Mouse (Mus musculus) Muller cell, postnatal 12 days (primary cell): Measurements from ENCODE around the gene A2m.
A peak's percentile ranks its signal among the peaks of the same experiment; 100 is the strongest.

Source experiments
- DNase-seq: peaks from one replicate; pipeline ENCODE4 v3.0.0-alpha.2; 2015; ENCODE audit errors: inconsistent ontology term

Gene A2m

DNA sequence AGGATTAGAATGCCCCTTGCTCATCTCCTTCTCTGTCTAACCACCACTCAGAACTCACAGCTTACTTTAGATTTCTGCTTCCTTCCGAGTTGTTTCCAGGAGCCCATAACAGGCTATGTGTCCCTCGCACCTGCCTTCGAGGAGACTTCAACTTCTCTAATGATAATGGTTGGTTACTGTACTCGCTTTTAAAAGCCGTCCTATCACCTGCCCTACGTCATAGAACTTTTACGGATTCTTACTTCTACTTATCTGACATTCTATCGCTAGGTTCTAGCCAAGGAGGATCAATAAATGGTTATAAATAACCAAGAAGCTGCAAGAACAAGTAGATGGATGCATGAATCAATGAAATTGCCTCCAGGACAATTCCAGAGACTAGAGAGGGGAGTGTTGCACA, at the start of gene A2m:
Gene A2m (plus strand): TSS at position 301 of the 400 bp plus-strand sequence.
- DNase-seq: no peak

DNA sequence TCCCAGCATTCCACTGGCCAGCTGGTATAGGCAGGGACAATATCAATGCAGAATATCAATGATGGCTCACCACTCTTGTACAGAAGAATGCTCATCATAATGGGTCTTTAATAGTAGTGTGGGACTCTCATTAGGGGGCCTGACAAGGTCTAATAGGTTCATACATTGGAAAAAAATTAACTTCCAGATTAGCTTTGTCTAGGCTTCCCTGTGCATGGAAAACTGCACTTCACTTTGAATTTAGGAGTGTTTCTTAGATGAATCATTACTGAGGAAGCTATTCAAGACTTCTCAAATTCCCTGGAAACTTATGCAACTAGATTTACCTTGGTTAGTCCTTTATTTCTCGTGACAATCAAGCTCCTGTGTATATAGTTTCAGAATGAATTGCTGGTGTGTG, 45.0 kb upstream of the A2m start:
- DNase-seq: peak; percentile 90

DNA sequence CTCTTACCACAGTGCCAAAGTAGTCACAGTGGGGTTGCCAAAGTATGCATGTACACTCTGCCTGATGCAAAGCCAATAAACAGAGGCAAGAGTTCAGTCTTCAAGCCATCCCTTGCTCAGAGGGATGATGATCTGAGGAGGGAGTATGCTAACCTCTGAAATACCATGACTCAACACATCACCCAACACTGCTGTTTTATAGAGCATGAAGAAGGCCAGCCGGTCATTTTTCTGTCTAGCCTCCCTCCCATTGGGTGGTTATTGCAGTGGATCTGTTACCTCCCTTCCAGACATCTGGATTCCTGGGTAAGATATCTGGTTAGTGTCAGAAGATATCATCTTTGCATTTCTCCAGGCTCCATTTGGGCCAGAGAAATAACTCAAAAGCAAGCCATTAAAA, 34.2 kb upstream of the A2m start:
- DNase-seq: no peak

DNA sequence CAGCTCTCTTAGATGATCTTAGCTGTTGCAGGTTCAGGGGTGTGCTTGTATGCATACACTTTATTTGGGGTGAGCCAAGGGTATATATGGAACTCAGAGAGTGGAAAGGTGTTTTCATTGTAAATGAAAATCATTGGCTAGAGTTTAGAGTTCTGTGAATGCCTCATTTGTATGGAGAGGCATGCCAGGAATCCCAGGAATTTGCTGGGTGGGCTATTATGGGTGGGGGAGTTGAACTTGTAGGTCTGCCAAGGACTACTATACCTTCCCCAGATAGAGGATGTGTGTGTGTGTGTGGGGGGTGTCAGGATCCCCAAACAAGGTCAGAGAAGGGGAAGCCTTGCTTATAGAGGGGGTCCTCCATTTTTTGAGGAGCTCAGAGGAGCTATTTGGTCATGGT, 27.3 kb upstream of the A2m start:
- peak; percentile 42 for DNase-seq

DNA sequence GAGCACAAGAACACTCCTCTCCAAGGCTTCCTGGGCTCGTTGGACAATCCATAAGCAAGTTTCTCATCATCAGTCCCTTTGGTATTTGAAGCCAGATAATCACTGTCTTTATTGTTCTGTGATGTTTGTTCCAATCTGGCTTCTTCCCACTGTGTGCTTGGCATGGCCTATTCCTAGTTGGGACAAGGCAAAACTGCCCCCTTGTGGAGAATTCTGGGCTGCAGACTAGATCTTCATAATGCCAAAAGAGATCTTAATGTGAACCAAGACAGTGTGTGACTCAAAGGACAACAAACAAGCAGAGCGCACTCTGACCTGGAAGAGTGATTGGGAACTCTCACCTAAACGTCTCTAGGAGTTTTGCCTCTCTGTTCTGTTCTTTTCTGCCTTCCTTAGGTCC, 23.4 kb upstream of the A2m start:
- DNase-seq: peak; percentile 64

DNA sequence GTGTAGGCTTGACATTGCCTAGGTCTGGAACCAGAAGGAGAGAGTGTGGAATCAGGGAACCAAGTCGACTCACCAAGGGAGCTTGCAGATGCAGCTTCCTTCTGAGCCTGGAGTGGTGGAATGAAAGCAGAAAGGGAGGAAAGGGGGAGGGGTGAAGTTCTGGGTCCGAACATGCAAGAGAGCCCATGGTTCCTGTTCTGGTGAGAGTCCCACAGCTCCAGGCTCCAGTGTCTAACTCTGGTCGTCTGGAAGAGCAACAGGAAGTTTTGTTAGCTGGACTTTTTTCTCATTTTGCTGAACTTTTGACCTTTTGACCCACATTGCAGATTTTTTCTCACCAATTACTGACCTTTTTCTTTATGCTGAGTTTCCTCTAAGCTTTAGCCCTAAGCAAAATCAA, 17.7 kb upstream of the A2m start:
- DNase-seq: no peak

DNA sequence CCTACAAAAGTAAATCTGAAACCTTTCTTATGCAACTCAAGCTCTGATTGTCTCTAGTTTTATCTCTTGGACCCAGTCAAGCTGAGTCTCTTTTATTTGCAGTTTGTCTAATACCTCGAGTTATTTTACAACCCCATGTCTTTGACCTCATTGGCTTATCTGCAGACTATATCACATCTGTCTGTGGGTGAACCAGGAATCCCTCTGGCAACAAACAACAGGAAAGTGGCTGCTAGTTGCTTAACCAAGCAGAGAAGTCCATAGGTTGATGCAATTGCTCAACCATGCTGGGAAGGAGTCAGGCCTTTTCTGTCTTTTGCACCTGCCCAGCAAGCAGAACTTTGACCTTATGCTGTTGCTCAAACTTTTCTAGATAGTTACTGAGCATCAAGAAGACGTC, 12.7 kb upstream of the A2m start:
- no peak for DNase-seq

DNA sequence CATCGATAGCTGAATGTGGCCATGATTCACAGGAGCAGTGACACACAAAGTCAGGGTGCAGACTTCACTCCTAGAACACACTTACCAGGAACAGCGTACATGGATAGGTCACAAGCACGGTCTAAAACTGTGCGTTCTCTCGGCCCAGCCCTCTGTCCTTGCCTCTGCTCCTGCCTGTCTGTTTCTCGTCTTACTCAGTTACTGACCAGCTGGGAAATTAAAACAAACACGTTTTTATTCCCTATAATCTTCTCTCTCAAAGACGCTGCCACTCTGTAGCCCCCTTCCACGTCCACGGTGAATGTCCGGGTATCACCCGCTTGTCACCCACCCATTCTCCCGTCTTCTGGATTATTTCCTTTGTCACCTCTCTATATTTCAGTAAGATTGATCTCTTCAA, 656 bp upstream of the A2m start:
- DNase-seq: no peak

DNA sequence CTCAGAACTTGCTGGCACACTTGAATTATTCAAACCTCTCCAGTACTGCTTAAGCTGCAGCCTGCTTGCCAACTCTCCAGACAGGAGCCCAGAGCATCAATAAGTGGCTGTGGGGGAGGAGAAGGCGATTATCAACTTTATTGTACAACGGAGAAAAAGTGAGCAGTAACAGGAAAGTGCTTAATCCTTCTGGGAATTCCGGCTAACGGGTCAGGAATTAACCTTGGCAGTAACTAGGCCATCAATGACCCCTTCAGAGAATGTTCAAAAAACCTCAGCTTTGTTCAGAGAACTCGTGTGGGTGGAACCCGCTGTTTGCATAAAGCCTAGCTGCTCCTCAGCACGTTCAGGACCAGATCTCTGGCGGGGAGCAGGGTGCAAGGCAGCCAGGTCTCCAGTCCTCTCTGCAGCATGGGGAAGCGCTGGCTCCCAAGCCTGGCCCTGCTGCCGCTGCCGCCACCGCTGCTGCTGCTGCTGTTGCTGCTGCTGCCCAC, 749 bp downstream of the A2m start:
- DNase-seq: peak; percentile 64

DNA sequence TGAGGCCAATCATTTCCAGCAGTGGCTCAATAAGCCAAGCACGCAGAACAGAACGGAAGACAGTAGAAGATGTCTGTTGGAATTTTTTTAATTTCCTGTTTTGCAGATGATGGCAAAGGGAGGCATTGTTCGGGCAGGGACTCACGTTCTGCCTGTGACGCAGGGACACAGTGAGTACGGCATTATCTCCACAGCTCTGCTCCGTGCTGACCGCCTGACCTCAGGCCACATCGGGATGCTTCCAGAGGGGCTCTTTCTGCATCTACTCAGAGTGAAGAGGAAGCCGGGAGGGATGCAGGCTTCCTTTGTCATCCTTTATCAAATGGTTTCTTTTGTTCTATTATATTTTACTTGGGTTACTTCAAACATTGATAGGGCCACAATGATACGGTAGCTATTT, 13.3 kb downstream of the A2m start:
- DNase-seq: no peak
